Mouse (Mus musculus): ENCODE results near the gene Aox3.

Gene Aox3

GRCm38 (mm10) chr1:58102494-58102893, 10.4 kb upstream of the Aox3 start:
- intact Hi-C loops (cut with DNase I) = no loop called here

- intact Hi-C loops (cut with DNase I) = loop anchor here (5.0 kb wide), 1 partner anchor 33 kb away; no protein-coding TSS in a partner anchor
Measured at GRCm38 (mm10) chr1:58105685-58106084, 7.2 kb upstream of the Aox3 start.

DNA sequence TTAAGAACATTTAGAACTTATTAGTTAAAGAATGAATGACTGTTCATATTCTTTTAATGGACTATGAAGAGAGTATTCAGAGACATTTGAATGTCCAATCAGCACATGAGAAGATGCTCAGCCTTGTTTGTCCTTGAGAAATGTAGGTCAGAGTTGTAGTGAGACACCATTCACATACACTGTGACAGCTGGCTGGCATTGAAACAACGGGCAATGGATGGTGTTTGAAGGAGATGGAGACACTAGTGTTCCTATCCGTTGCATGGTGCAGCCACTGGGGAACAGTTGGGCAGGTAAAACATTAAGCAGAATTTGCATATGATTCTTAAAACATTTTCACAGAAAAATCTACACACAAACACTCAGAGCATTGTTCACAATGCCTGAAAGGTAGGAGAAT, 5.9 kb upstream of the Aox3 start:
- intact Hi-C loops (cut with DNase I) = loop anchor here (5.0 kb wide), 1 partner anchor 35 kb away; no protein-coding TSS in a partner anchor

DNA sequence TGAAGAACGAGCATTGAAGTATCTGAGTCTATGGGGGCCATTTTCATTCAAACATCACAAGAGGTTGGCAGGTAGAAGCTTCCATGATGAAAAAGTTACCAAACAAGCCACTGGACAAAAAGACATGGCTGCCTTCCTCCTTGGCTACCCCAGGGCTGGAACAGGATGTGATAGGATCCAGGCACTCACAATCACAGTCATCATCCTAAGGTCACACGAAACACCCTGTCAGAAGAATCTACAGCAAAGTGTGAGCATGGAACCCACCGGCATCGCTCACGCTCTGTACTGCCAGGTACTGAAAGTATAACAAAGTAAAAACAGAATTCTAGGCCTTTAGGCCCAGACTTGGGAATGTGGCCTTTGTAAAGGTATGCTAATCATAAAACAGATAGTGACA, 2.7 kb upstream of the Aox3 start:
- intact Hi-C loops (cut with DNase I) = loop anchor here (5.0 kb wide), 1 partner anchor 138 kb away; no protein-coding TSS in a partner anchor

- intact Hi-C loops (cut with DNase I) = loop anchor here (5.0 kb wide), 1 partner anchor 139 kb away; no protein-coding TSS in a partner anchor
Measured at GRCm38 (mm10) chr1:58111315-58111714, 1.6 kb upstream of the Aox3 start.

GRCm38 (mm10) chr1:58113441-58113840, 511 bp downstream of the Aox3 start:
- intact Hi-C loops (cut with DNase I) = loop anchor here (5.0 kb wide), 1 partner anchor 141 kb away; no protein-coding TSS in a partner anchor

GRCm38 (mm10) chr1:58114021-58114560, 1.2 kb downstream of the Aox3 start:
- intact Hi-C loops (cut with DNase I) = loop anchor here (5.0 kb wide), 1 partner anchor 142 kb away; no protein-coding TSS in a partner anchor

DNA sequence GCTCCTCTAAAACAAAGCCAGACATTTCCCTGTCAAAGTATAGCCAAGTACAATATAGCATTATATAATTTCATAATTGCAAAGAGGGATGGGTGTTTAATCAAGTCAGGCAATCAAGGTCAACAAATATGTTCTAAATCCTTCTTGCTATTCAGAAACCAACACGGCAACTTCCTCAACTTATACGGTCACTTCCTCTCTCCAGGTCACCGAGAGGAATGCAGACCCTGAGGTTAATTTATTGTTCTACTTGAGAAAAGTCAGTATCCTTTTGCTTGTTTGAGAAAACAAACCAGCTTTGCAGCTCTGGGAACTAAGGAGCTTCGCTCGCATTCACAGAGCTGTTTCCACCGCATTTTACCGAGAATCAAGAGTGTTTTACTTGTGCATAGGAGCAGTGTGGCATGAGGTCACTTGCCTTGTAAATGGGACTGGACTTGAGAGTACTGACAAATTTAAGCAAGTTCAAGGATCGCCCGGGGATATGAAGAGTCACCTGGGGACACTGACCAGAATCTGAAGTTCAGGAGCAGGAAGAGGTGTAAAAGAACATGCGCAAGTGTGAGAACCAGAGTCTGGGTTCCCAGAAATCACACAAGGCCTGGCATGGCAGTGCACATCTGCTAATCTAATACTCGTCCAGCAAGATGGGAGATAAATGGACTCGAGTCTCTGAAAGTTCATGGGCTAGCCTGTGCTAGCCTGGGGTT, 1.9 kb downstream of the Aox3 start:
- intact Hi-C loops (cut with DNase I) = loop anchor here (5.0 kb wide), 1 partner anchor 143 kb away; no protein-coding TSS in a partner anchor

DNA sequence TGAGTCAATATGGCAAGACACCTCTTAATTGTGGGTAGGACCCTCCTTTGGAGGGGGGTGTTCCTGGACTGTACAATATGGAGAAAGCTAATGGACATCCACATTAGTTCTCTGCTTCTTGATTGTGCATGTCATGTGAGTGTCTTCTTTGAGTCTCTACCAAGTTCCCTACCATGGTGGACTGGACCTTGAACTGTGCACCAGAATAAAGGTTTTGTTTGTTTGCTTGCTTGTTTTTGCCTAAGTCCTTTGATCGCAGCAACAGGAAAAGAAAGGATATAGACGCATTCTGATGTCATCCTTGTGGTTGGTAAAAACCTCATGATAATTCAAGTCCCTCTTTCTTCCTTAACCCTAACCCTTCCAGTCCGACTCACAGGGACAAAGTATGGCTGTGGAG, 5.3 kb downstream of the Aox3 start:
- intact Hi-C loops (cut with DNase I) = no loop called here

GRCm38 (mm10) chr1:58124901-58125300, 12.0 kb downstream of the Aox3 start:
- intact Hi-C loops (cut with DNase I) = no loop called here

DNA sequence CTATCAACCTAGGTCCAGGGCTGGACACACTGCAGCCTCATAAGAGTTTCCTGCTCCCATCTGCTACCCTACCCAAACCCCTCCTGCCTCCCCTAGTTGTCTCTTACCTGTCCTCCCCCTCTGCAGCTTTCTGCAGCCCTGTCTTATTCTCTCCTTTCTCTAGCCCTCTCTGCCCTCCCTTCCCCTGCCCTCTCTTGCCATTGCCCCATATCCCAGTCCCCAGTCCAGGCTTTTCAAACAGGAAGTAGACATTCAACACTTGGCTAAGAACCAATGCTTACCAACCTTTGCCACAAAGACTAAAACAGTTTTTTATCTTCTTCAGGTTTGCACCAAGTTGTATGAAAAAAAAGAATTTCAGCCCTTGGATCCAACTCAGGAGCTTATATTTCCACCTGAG, 25.0 kb downstream of the Aox3 start:
- intact Hi-C loops (cut with DNase I) = no loop called here

GRCm38 (mm10) chr1:58138986-58139385, 26.1 kb downstream of the Aox3 start:
- intact Hi-C loops (cut with DNase I) = no loop called here

DNA sequence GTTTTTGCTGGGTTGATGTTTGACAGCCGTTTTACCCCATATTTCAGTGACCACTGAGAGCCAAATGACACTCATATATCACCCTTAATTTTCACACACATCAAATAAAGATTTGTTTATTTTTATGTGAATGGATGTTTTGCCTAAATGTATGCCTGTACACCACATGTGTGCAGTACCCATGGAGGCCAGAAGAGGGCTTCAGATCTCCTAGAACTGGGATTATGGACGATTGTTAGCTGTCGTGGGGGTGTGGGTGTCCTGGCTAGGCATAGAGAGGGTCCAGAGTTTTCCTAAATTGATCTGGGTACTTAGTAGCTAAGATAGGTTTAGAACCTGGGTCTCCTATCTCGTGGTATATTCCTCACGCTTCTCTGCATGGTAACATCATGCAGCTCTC, 27.7 kb downstream of the Aox3 start:
- intact Hi-C loops (cut with DNase I) = no loop called here

GRCm38 (mm10) chr1:58144384-58145069, 31.6 kb downstream of the Aox3 start:
- intact Hi-C loops (cut with DNase I) = loop anchor here (5.0 kb wide), 1 partner anchor 727 kb away; no protein-coding TSS in a partner anchor

DNA sequence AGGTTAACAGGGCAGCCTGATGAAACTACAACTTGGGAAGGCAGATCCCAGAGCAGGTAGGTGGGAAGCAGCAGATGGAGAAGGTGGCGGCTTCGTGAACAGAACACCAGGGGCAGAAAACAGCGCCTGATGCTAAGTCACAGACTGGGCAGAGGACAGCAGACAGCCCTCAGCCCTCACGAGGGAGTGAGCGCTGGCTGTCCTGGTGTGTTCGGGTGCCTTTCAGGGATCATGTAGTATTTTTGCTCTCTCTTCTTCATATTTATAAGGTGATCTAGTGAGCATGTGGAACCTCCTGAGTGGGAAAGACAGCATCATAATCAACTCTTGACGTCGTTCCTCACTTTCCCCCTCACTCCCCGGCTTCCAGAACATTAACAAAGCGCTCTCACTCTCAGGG, 33.1 kb downstream of the Aox3 start:
- intact Hi-C loops (cut with DNase I) = loop anchor here (5.0 kb wide), 1 partner anchor 729 kb away; no protein-coding TSS in a partner anchor

DNA sequence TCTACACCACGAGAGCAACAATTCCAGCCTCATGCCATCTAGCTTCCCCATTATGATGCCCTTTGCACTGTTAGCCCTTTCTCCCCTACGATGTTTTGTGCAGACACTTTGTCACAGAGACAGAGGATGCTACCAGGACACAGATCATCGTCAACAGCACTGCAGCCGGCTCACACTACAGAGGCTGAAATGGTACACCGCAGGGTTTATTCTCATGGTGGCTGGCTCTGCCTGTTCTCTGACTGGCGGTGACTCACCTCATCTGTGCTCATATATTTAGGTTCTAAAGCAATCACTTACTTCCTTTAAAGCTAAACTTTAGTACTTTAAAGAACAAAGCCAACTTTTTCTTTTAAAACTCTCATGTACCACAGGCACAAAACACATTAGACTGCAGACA, 34.8 kb downstream of the Aox3 start:
- intact Hi-C loops (cut with DNase I) = loop anchor here (5.0 kb wide), 1 partner anchor 730 kb away; no protein-coding TSS in a partner anchor

- intact Hi-C loops (cut with DNase I) = no loop called here
Measured at GRCm38 (mm10) chr1:58152247-58152646, 39.3 kb downstream of the Aox3 start.

DNA sequence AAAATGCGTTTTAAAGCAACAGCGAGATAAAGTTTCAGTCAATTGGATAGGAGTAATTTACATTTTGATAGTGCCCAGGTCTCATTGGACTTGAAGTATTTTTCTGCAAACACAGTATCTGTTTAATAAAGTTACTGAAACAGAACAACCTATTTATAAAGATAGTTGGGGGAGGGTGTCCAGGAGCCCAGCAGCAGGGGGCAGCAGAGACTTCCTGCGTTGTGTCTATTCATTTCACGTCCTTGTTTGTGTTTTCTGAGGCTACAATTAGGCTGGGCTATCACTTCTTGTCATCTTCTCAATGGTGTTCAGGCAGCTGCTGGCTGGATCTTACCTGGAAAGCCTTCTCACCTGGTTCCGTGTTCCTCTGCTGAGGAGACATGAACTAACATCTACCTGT, 43.8 kb downstream of the Aox3 start:
- intact Hi-C loops (cut with DNase I) = loop anchor here (1.0 to 2.0 kb wide), 2 partner anchors 114 to 140 kb away; no protein-coding TSS in a partner anchor

- intact Hi-C loops (cut with DNase I) = no loop called here
Measured at GRCm38 (mm10) chr1:58169893-58170292, 57.0 kb downstream of the Aox3 start.

GRCm38 (mm10) chr1:58188514-58189175, 75.7 kb downstream of the Aox3 start:
- intact Hi-C loops (cut with DNase I) = no loop called here

GRCm38 (mm10) chr1:58194317-58194716, 81.4 kb downstream of the Aox3 start:
- intact Hi-C loops (cut with DNase I) = no loop called here
